In the genomic region with DNA sequence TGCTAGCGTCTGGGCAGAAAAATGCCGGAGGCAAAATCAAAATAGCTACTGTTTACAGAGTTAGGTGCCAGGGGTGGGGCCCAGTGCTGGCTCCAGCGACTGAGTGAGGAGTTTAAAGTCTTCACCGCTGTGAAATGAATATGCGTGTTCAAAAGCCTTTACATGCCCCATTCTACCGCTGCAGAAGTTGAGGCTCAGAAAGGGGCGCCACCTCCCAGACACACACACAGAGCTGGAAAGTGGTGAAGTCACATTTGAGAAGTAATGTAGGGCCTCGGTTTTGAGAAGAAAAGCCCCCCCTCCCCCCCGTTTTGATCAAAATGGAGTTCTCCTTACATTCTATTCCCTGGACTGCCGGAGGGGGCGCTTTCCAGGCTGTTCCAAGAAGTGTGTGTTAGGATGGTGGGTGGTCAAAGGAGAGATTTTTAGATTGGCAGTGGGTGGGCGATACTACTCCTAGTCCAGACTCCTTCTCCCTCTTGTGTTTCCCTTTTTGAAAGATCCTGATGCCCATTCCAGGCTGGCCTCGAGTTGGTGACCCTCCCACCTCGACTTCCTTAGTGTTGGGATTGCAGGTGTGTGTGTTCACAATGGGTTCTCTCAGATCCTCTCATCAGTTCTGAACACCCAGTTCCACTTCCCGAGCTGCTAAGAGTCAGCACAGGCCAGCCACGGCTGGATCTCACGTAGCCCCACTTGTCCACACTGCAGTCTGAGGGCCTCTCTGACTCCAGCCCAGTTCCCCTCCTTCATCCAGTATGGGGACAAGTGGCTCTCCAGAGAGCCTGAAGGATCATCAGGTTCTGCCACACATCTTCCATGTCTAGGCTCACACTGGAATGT, we compare ENCODE assay signal across 8 mouse cellular contexts.
DNase-seq lines count a peak whose midpoint lies in the region; ATAC-seq lines count a peak whose summit lies in the region.

No protein-coding gene starts in this region.

- H3K9ac ChIP-seq in kidney, embryonic 15.5 days = 0 out of 2 replicates have a peak overlapping the region, but pooled peaks have one; percentile 19
- no peak overlapping the region for H3K9ac ChIP-seq in forebrain, embryonic 14.5 days (ENCODE audit: low read length)
- H3K9ac ChIP-seq in liver, embryonic 11.5 days (ENCODE audit: low read depth, low read length) = no peak overlapping the region
- H3K9ac ChIP-seq in neural tube, embryonic 13.5 days = no peak overlapping the region

- 29% methylated on average over 17 of the region's 17 CpGs for WGBS in kidney, embryonic 15.5 days
- WGBS in forebrain, embryonic 14.5 days = 22% methylated on average over 17 of the region's 17 CpGs
- 21% methylated on average over 17 of the region's 17 CpGs for WGBS in liver, embryonic 11.5 days
- WGBS in neural tube, embryonic 13.5 days = 25% methylated on average over 17 of the region's 17 CpGs

- peaks cover 5% of the 10 kb centered on the region; the same call in 1 of the 2 replicates for H3K9me3 ChIP-seq in kidney, embryonic 15.5 days (replicated peaks)
- H3K9me3 ChIP-seq in forebrain, embryonic 14.5 days (replicated peaks; ENCODE audit: control insufficient read depth, low read length) = 0 out of 2 replicates have a peak, but pooled peaks cover 3% of the 10 kb centered on the region
- H3K9me3 ChIP-seq in liver, embryonic 11.5 days (ENCODE audit: control insufficient read depth, low read length) = no peaks in the 10 kb centered on the region
- peaks cover 3% of the 10 kb centered on the region for H3K9me3 ChIP-seq in neural tube, embryonic 13.5 days

- H3K4me2 ChIP-seq in kidney, embryonic 15.5 days = peak overlapping the region; percentile 50
- H3K4me2 ChIP-seq in forebrain, embryonic 14.5 days (ENCODE audit: low read length) = peak overlapping the region; percentile 20
- peak overlapping the region; percentile 37 for H3K4me2 ChIP-seq in liver, embryonic 11.5 days
- peak overlapping the region; percentile 25; the same call in 1 of the 2 replicates for H3K4me2 ChIP-seq in neural tube, embryonic 13.5 days

- peaks cover 46% of the 10 kb centered on the region for H3K4me1 ChIP-seq in kidney, embryonic 15.5 days
- H3K4me1 ChIP-seq in forebrain, embryonic 14.5 days (ENCODE audit: control insufficient read depth, insufficient read depth, low read length) = peaks cover 28% of the 10 kb centered on the region
- peaks cover 7% of the 10 kb centered on the region; the same call in 1 of the 2 replicates for H3K4me1 ChIP-seq in liver, embryonic 11.5 days (replicated peaks; ENCODE audit: control insufficient read depth, insufficient read depth, low read length)
- H3K4me1 ChIP-seq in neural tube, embryonic 13.5 days (replicated peaks) = peaks cover 76% of the 10 kb centered on the region

- ATAC-seq in kidney, embryonic 15.5 days (replicated peaks; ENCODE audit: low FRiP score) = no peak
- ATAC-seq in forebrain, embryonic 14.5 days = no peak
- ATAC-seq in liver, embryonic 11.5 days (replicated peaks; ENCODE audit: low FRiP score) = no peak
- no peak for ATAC-seq in neural tube, embryonic 13.5 days (ENCODE audit: low read depth)

- no peak overlapping the region for H3K27ac ChIP-seq in kidney, embryonic 15.5 days
- H3K27ac ChIP-seq in forebrain, embryonic 14.5 days (ENCODE audit: low read depth, low read length) = no peak overlapping the region
- no peak overlapping the region for H3K27ac ChIP-seq in liver, embryonic 11.5 days (ENCODE audit: low read depth, low read length)
- no peak overlapping the region for H3K27ac ChIP-seq in neural tube, embryonic 13.5 days (replicated peaks)

- H3K27me3 ChIP-seq in kidney, embryonic 15.5 days = peaks cover 74% of the 10 kb centered on the region
- peaks cover 18% of the 10 kb centered on the region for H3K27me3 ChIP-seq in forebrain, embryonic 14.5 days (replicated peaks; ENCODE audit: control insufficient read depth, insufficient read depth, low read length)
- H3K27me3 ChIP-seq in liver, embryonic 11.5 days (replicated peaks; ENCODE audit: control insufficient read depth, insufficient read depth, low read length) = peaks cover 71% of the 10 kb centered on the region
- H3K27me3 ChIP-seq in neural tube, embryonic 13.5 days = peaks cover 43% of the 10 kb centered on the region

- no peaks in the 10 kb centered on the region for H3K36me3 ChIP-seq in kidney, embryonic 15.5 days
- no peaks in the 10 kb centered on the region for H3K36me3 ChIP-seq in forebrain, embryonic 14.5 days (ENCODE audit: control insufficient read depth, insufficient read depth, low read length)
- H3K36me3 ChIP-seq in liver, embryonic 11.5 days (ENCODE audit: control insufficient read depth, insufficient read depth, low read length) = no peaks in the 10 kb centered on the region
- H3K36me3 ChIP-seq in neural tube, embryonic 13.5 days = no peaks in the 10 kb centered on the region

- no peak for DNase-seq in kidney, adult 9 months
- DNase-seq in forebrain, embryonic 14.5 days (ENCODE audit: low spot score) = no peak
- no peak for DNase-seq in liver, embryonic 11.5 days (ENCODE audit: low spot score)
- DNase-seq in urinary bladder, adult 2 months (ENCODE audit: low spot score) = no peak
- no peak for DNase-seq in adrenal gland, postnatal 36 days
- DNase-seq in adrenal gland, adult (ENCODE audit: inconsistent age in 2 of 2, low spot score in 1 of 2) = no peak

- H3K4me3 ChIP-seq in kidney, embryonic 15.5 days (replicated peaks) = peak overlapping the region; percentile 20
- no peak overlapping the region for H3K4me3 ChIP-seq in forebrain, embryonic 14.5 days (ENCODE audit: low read depth, low read length)
- no peak overlapping the region for H3K4me3 ChIP-seq in liver, embryonic 11.5 days (ENCODE audit: low read depth, low read length)
- no peak overlapping the region for H3K4me3 ChIP-seq in neural tube, embryonic 13.5 days
